Mouse (Mus musculus) intestine, postnatal 0 days (tissue): ENCODE measurements around the gene Abhd12b. TPM values are rescaled to one million over a fixed set of nuclear protein-coding genes. Genes with fewer than 3 reads are reported as not detected.

ENCODE experiments used
- ATAC-seq: fragments of 200-750 bp; cut with Nextera tagmentation; 2 replicates; pipeline ENCODE4 v1.8.0; 2017; ENCODE audit warnings: mild to moderate bottlenecking, moderate TSS enrichment, moderate library complexity
- H3K27ac ChIP-seq: fragments of 300-500 bp; sonication (generic); 2 replicates; pipeline ENCODE4 v1.5.1; 2014; ENCODE audit warnings: mild to moderate bottlenecking, low read depth, low read length, moderate library complexity
- H3K27me3 ChIP-seq: fragments of 300-500 bp; sonication (generic); replicated peaks from 2 replicates; pipeline ENCODE4 v1.6.1; 2014; ENCODE audit warnings: low read length, mixed read lengths; ENCODE audit not compliant: control insufficient read depth, insufficient read depth
- H3K36me3 ChIP-seq: fragments of 300-500 bp; sonication (generic); 2 replicates; pipeline ENCODE4 v1.6.1; 2014; ENCODE audit warnings: mild to moderate bottlenecking, moderate library complexity; ENCODE audit not compliant: control insufficient read depth, insufficient read depth
- H3K4me1 ChIP-seq: fragments of 300-500 bp; sonication (generic); replicated peaks from 2 replicates; pipeline ENCODE4 v1.6.1; 2014; ENCODE audit warnings: antibody characterized with exemption, low read length, mixed read lengths; ENCODE audit not compliant: control insufficient read depth, insufficient read depth
- H3K4me2 ChIP-seq: fragments of 300-500 bp; sonication (generic); replicated peaks from 2 replicates; pipeline ENCODE4 v1.6.1; 2014; ENCODE audit warnings: low read depth, mild to moderate bottlenecking, moderate library complexity
- H3K4me3 ChIP-seq: fragments of 300-500 bp; sonication (generic); 2 replicates; pipeline ENCODE4 v1.5.1; 2014; ENCODE audit warnings: low read depth, low read length
- H3K9ac ChIP-seq: fragments of 300-500 bp; sonication (generic); 2 replicates; pipeline ENCODE4 v1.6.1; 2014; ENCODE audit warnings: mild to moderate bottlenecking, low read depth, low read length
- H3K9me3 ChIP-seq: fragments of 300-500 bp; sonication (generic); 2 replicates; pipeline ENCODE4 v1.6.1; 2016; ENCODE audit warnings: mixed run types; ENCODE audit not compliant: control insufficient read depth
- CTCF ChIP-seq: sonication (generic); IDR thresholded peaks from 2 replicates; pipeline ENCODE4 v1.5.1; 2016; ENCODE audit warnings: low read depth, mild to moderate bottlenecking, control low read depth, antibody characterized with exemption, moderate library complexity
- WGBS: fragments of 180-500 bp; shearing (Covaris S2); extraction: QIAGEN DNeasy Blood & Tissue Kit; methylation state at CpG from one replicate; pipeline ENCODE4 v1.1.7; 2014; 5-methylcytosine and 5-hydroxymethylcytosine counted together
- polyA plus RNA-seq: library from polyadenylated mRNA; unstranded; fragments of >200 nt; fragmentation: Nextera tagmentation; extraction: Ambion mirVana; gene quantifications from 2 replicates; pipeline ENCODE4 v1.2.1, GENCODE M21; 2015

The Abhd12b gene
- polyA plus RNA-seq, result not detected in 2 replicates

DNA sequence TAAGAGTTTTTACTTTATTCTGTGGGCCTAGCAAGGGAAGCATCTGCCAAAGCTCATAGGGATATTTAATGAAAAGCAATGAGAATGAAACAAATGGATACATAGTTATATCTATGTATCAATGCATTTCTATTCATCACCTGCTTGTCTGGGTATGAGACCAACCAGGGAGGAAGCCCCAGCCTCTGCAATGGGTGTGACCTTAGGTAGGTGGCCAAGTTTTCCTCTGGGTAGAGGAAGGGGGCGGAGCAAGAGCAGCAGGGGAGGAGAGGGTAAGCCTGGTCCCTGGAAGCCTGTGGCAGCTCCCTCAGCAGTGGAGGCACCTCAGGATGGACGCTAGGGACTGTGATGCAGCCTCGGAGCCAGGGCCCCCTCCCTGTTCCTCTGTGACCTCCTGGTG lies at the start of gene Abhd12b:
TSS of gene Abhd12b (plus strand) at position 301 of the 400 bp plus-strand sequence.
- WGBS, result 66% methylated on average over 3 of the region's 3 CpGs
- TF ChIP-seq CTCF, result no peak
- Histone ChIP-seq H3K27ac (no peak within 1 kb of the TSS), H3K36me3 (no peaks in the 10 kb centered on the region), H3K4me2 (no peak within 1 kb of the TSS), H3K9ac (no peak within 1 kb of the TSS), H3K4me1 (no peaks in the 10 kb centered on the region), H3K9me3 (no peaks in the 10 kb centered on the region), H3K27me3 (no peaks in the 10 kb centered on the region), H3K4me3 (no peak within 1 kb of the TSS)
- ATAC-seq, result no peak

DNA sequence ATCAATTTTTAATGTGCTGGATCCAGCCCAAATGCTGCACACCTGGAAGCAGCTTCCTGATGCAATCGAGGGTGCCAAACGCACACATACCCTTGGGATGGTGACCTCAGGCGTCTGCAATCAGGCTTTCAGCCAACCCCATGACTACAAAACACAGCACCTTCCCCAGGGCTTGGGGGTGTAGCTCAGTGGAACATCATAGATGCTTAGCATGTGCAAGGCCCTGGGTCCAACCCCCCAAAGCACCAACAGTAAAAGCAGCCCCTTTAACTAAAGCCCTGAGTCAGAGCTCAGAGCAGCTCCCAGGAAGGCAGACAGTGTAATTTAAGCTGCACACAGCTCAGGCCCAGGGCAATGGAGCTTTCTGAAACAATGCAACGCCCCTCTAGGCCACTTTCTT lies 49.7 kb upstream of the Abhd12b start:
- ATAC-seq, result no peak
- TF ChIP-seq CTCF, result no peak
- Histone ChIP-seq H3K9ac (no peak overlapping the region), H3K4me3 (no peak overlapping the region), H3K27ac (no peak overlapping the region), H3K36me3 (no peaks in the 10 kb centered on the region), H3K4me1 (no peaks in the 10 kb centered on the region), H3K4me2 (no peak overlapping the region), H3K9me3 (no peaks in the 10 kb centered on the region), H3K27me3 (no peaks in the 10 kb centered on the region)
- 55% methylated on average over 4 of the region's 4 CpGs for WGBS

DNA sequence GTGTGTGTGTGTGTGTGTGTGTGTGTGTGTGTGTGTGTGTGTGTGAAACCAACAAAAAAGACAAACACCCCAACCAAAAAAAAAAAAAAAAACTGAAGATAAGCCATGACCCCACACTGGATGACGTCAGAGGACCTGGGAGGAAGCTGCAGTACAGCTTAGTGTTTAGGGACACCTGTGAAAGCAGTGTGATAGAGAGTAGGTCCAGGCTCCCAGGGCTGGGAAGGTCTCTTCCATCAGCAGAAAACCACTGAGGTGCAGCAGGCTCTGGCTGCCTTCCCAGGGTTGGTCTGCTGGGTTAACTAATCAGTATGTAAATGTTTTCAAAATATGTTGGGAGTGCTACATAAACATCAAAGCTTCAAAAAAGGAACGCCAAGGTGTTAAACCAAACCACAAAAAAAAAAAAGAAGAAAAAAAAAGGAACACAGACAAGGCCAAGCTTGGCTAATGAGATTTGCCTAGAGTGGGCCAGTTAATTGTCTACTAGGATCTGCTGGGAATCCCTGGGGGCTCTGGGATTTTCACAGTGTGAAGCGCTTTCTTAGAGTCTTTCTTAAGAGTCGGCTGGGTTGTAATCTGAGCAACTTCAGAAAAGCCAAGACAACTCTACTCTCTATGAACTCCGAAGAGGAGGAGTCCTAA lies 49.0 kb upstream of the Abhd12b start:
- Histone ChIP-seq H3K27me3 (no peaks in the 10 kb centered on the region), H3K9ac (no peak overlapping the region), H3K4me1 (no peaks in the 10 kb centered on the region), H3K9me3 (no peaks in the 10 kb centered on the region), H3K27ac (no peak overlapping the region), H3K36me3 (no peaks in the 10 kb centered on the region), H3K4me2 (no peak overlapping the region), H3K4me3 (no peak overlapping the region)
- 70% methylated on average over 5 of the region's 5 CpGs for WGBS
- ATAC-seq, result no peak
- TF ChIP-seq CTCF, result no peak

DNA sequence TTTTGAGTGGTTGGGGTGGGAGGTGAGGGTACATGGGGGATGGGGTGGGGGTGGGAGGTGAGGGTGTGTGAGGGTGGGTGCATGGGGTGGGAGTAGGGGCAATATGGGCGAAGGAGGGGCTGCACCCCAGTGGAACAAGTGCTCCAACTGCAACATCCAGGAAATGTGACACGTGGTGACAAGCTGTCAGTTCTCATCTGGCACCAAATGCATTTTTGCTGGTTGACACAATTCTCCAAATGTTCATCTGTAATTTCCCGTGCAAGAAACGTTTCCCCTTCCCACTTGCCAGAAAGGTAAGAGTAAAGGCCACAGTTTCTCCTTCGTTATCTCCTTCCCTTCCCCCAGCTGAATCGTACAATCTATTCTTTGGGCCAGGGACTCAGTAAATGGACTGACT lies 48.1 kb upstream of the Abhd12b start:
- Histone ChIP-seq H3K9ac (no peak overlapping the region), H3K9me3 (no peaks in the 10 kb centered on the region), H3K36me3 (no peaks in the 10 kb centered on the region), H3K27ac (no peak overlapping the region), H3K4me3 (no peak overlapping the region), H3K4me2 (no peak overlapping the region), H3K27me3 (no peaks in the 10 kb centered on the region), H3K4me1 (peaks cover 8% of the 10 kb centered on the region; the same call in 1 of the 2 replicates)
- 61% methylated on average over 6 of the region's 6 CpGs for WGBS
- no peak for ATAC-seq
- TF ChIP-seq CTCF, result no peak

DNA sequence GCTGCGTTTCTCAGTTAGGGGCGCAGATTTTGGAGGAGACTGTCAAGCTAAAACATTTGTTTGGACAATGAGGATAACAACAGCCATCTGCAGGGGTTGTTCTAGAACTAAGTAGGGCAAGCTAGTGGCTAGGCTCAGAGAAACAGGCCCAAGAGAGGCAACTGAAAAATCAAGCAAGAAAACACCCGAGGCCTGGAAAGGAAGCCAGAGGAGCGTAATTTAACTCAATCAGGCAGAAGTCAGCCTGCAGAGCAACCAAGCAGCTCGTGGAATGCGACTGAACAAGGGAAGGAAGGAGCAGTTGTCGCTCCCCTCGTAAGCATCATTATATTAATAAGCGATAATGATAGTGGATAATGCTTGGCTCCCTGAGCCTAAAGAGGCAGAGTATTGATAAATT lies 47.4 kb upstream of the Abhd12b start:
- Histone ChIP-seq H3K27ac (no peak overlapping the region), H3K27me3 (no peaks in the 10 kb centered on the region), H3K4me3 (no peak overlapping the region), H3K4me2 (no peak overlapping the region), H3K36me3 (no peaks in the 10 kb centered on the region), H3K9ac (no peak overlapping the region), H3K4me1 (peaks cover 10% of the 10 kb centered on the region; the same call in 1 of the 2 replicates), H3K9me3 (no peaks in the 10 kb centered on the region)
- ATAC-seq, result no peak
- 63% methylated on average over 9 of the region's 9 CpGs for WGBS
- no peak for TF ChIP-seq CTCF

DNA sequence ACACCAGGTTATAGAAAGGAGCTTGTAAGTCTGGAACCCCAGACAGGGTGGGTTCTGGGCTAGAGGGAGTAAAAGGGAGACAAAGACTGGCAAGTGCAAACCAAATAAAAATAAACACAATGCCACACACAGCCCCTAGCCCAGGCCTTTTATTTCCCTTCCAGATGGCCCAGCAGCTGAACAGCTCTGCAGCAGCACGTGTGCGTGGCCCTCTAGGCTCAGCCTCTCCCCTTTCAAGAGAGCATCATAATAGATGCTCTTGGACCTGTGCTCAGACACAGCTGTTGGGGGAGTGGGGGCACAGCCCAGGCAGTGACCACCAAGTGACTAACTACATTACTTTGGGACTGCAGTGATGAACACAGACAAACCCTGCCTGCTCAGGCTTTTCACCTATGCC lies 45.8 kb upstream of the Abhd12b start:
- 68% methylated on average over 2 of the region's 2 CpGs for WGBS
- TF ChIP-seq CTCF, result no peak
- Histone ChIP-seq H3K27ac (no peak overlapping the region), H3K4me3 (no peak overlapping the region), H3K9ac (no peak overlapping the region), H3K9me3 (no peaks in the 10 kb centered on the region), H3K36me3 (no peaks in the 10 kb centered on the region), H3K4me1 (peaks cover 10% of the 10 kb centered on the region; the same call in 1 of the 2 replicates), H3K27me3 (no peaks in the 10 kb centered on the region), H3K4me2 (no peak overlapping the region)
- no peak for ATAC-seq
